Mouse (Mus musculus) left cerebral cortex, postnatal 10 days (tissue): ENCODE measurements around the gene Olfr12. TPM values are rescaled to one million over a fixed set of nuclear protein-coding genes. Genes with fewer than 3 reads are reported as not detected.
A peak's percentile ranks its signal among the peaks of the same experiment; 100 is the strongest.

ENCODE experiments used
- DNase-seq, 2 experiments: peaks; one replicate each; pipeline ENCODE4 v3.0.0; 2021 to 2022; ENCODE audit warnings: low spot score in 2 of 2, mixed read lengths in 1 of 2; ENCODE audit errors: extremely low spot score in 1 of 2
- intact Hi-C: fragments of 180-260 bp; cut with DNase I; formaldehyde crosslinking; loops from one replicate; pipeline ENCODE4 v1.15.1; 2025
- total RNA-seq, 2 experiments: library from RNA; stranded (reverse); gene quantifications; 2 replicates each; pipeline ENCODE4 v1.2.3; 2021

Gene Olfr12
- total RNA-seq, 2 experiments from 2014 or later = not detected

DNA sequence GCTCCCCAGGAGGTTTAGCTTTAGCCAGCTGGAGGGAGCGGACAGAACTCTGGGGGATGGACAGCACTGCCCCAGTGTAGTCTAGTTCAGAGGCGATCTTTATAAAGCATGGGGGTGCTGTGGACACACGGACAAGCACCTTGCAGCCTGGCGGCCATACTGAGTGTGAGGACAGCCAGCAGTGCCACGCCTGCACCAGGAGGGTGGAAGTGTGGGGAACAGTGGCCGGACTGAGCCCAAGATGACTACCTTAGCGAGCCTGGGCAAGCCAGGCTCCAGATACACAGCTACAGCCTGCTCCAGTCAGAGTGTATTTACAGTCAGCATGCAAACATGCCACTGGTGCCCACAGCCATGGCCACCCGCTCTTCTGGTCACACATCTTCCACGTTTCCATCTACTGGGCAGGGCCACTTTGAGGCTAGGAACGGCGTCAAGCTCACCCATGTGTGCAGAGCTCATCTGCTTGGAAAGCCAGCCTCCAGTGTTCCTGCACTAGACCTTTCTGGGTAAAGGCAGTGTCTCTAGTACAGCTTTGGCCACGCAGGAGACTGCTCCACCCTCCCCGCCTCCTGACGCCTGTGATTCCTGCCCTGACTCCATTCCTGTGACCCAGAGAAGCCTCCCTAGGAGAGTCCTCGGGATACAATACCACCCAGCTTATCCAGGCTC, 20.0 kb downstream of the Olfr12 start:
- intact Hi-C loops = no loop called here
- no peak for DNase-seq

DNA sequence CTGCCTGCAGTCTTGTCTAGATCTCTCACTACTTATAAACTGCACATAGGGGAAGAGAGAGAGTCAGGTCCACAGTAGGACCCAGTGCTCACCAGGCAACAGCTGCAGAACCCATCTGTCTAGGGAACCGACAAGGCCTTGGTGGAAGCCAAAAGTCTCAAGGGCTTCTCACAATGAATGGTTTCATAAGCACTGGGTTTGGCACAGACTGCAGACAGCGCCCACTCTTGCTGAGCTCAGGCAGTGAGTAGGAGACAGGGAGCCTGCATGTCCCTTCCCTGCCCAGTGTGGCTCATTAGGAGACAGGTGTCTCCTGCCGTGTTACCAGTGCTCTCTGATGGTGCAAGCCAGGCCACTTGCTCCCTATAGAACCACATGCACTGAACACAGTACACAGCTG, 20.6 kb downstream of the Olfr12 start:
- intact Hi-C loops = no loop called here

DNA sequence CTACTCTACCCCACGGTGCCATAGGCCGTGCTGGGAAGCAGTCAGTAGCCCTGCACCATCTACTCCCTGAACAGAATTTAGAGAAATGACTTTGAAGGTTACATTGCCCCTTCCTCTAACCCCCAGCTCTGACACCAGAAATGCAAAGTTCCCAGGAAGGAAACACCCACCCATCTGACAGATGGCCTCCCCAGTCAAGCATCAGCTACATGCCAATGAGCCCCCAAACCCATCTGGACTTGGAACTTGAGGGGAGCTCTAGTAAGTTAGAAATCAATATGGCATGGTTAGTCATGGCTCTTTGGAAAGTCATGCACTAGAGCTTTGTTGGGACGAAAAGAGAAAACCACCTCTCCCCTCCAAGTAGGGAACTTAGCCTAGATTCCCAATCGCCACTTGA, 21.1 kb downstream of the Olfr12 start:
- intact Hi-C loops = no loop called here
- no peak for DNase-seq

More for the DNA sequence above, 20.6 kb downstream of the Olfr12 start:
- DNase-seq = no peak

DNA sequence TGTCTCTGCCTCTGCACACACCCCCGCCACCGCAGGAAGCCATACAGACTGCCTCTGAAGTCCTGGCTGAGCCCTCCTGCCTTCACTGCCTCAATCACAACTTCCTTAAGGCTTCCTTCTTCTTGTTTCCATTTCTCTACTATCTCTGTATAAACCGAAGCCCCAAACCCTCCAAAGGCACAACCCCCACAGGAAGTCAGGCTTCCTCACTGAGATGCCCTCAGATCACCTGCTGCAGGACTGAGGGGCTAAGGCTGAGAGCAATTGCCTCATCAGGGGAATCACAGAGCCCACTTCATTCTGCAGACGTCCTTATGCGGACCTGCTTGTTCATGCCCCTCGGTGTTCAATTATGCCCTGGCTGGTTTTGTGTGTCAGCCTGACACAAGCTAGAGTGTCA, 22.8 kb downstream of the Olfr12 start:
- intact Hi-C loops = no loop called here
- peak in 1 of 2 experiments; percentile 14 for DNase-seq

DNA sequence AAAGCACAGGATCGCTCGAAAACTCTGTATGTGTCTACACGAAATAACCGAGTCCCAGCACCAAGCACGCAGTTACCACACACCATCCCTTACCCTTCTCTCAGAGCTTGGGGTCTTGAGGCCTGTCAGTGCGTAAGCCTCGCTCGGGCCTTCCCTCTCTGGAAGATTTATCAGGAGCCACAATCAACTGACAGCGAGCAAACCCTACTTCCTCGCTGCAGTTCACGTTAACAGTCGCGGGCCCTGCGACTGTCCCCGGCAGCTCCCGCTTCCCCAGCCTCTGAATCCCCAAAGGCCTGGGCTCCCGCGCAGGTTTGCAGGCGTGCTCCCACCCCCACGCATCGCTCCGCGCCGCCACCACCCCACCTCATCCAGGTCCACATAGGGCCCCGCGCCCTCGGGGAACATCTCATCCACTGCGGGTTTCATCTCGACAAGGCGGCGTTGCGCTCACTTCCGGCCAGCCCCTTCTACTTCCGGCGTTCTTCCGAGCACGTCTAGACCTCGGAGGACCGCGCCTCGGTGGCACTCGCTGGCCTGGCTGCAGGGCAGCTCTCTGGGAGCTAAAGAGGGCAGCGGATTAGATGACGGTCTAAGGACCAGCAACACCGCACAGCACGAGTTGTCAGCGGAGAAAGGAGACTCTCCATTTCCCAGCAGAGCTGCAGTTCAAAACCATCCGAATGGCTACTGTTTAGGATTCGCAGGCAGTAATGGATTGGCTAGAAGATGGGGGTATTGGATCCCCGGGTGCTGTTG, 24.1 kb downstream of the Olfr12 start, which contains the start of gene Cops9:
Cops9 (minus strand) TSS at position 472 of the 759 bp plus-strand sequence.
- intact Hi-C loops = no loop called here
- DNase-seq = peak; percentile 87 to 92

DNA sequence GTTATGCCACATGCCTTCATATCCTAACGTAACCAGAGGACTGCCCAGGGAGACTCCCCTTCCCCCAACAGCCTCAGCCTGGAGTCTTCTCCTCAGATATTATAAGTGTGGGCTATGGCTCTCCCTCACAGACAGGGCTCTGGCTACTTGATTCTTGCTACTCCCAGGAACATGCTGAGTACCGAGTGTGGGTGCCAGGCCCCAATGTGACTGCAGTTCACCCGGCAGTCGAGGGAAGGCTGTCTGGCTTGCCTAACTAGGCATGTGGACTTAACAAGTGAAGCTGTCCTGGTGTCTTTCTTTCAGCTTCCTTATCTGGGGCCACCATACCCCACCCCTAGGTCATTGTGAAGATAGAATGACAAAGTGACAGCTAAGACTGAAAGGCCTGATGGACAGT, 26.1 kb downstream of the Olfr12 start:
- peak in 1 of 2 experiments; percentile 16 for DNase-seq

DNA sequence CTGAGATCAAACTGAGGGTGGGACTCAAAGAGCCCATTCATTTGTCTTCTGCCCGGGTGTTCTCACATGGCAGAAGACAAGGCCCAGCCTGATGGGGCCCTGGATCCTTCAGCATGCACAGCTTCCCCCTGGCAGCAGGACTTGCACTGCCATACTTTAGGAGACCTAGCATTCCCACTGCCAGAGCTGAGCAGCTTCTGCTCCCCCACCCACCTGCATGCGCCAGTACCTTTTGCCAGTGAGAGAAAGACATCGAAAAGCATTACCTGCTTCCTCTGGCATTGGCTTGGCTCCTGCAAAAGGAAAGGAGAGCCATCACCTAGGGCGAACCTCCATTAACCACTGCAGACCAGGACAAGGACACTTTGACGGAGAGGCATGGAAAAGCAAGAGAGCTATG, 27.3 kb downstream of the Olfr12 start:
- intact Hi-C loops = loop anchor here (5.0 kb wide), 1 partner anchor 33 kb away; no protein-coding TSS in a partner anchor
- peak in 1 of 2 experiments; percentile 18 for DNase-seq

More for the DNA sequence above, 26.1 kb downstream of the Olfr12 start:
- intact Hi-C loops = no loop called here

DNA sequence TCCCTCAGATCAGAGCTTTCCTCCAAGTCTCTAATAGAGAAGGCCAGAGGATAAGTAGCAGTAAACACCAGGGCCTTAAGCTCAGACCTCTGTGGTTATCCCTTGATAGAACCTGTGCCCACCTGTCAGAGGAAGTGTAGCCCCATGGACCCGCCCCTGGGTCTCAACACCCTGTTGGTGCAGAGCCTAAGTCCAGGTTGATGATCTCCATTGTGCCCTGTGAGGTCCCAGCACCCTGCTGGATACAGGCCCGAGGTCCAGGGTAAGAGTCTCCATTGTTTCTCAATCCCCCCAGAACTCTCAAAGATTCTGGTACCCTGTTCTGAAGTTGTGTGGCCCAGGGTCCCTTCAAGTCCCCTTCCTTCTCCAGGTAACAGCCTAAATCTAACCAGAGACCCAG, 28.5 kb downstream of the Olfr12 start:
- peak in 1 of 2 experiments; percentile 7 for DNase-seq
- intact Hi-C loops = loop anchor here (5.0 kb wide), 1 partner anchor 34 kb away; no protein-coding TSS in a partner anchor

DNA sequence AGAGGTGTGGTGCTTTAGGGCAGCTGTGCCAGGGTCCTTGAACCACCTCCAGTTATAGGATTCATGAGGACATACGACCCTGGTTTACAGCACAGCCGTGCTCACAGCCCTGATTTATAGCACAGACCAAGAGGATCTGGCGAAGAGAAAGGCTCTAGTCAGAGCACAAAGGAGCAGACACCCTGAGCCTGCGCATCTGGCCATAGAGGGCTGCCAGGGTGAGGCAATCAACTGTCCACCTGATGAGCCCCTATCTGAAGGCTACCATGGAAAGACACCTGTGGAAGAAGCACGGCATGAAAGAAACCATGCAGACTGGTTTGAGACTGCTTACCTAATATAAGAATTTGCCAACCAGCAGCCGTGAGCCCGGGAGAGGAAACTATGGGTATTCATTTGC, 29.0 kb downstream of the Olfr12 start:
- intact Hi-C loops = loop anchor here (5.0 kb wide), 1 partner anchor 34 kb away; no protein-coding TSS in a partner anchor
- peak in 1 of 2 experiments; percentile 9 for DNase-seq

DNA sequence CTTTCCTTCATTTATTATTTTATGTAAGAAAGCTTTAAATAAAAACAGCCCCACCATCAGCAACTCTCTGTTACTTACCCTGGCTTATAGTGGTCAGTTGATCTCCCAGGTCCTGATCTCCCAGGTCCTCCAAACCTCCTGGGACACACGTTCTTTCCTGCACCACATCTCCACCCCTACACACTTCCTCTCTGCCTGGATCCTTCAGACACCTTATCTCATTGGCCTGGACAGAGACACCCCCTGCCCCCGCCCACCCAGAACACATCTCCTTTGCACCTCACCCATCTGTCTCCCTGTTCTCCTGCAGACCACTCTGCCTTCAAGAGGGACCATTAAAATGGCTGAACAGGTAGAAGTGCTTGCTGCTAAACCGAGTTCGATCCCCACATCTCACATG, 29.4 kb downstream of the Olfr12 start:
- DNase-seq = peak in 1 of 2 experiments; percentile 3
- intact Hi-C loops = loop anchor here (5.0 kb wide), 1 partner anchor 35 kb away; no protein-coding TSS in a partner anchor

DNA sequence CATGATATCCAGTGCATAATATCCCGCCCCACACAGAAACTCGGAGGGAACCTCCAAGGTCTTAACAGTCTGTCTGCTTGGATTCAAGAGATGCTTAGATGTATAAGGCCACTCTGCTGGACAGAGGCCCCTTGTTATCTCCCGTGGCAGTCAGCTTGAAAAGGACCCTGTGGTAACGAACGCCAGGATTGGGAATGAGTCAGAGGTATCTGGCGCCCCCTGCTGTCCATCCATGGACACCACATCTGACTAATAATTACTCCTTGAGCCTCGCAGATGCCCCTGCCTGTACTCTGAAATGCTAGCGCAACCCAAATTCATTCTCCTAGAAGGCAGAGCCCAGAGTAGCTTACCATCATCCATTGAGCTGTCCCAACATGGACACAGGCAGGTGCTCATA, 30.2 kb downstream of the Olfr12 start:
- peak; percentile 70 to 71 for DNase-seq
- intact Hi-C loops = loop anchor here (1.0 to 5.0 kb wide), 2 partner anchors 35 to 187 kb away; no protein-coding TSS in a partner anchor

DNA sequence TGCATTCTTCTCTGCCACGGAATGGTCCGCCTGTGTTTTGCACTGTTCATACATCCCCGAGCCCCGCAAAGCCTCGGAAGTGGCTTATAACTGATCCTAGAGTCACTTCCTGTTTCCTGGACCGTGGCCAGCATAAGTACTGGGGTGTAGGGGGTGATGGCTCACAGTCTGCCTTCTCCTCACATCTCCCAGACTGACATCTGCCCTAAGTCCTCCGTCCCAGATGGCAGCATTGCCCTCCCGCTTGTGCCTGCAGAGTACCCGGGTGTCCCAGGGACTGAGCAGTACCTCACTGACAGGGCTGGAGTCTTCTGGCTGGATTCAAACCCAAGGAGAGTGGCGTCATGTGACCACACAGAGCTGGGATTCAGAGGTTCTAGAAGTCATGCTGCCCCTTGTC, 30.6 kb downstream of the Olfr12 start:
- peak in 1 of 2 experiments; percentile 27 for DNase-seq
- intact Hi-C loops = loop anchor here (1.0 to 5.0 kb wide), 2 partner anchors 36 to 186 kb away; no protein-coding TSS in a partner anchor

DNA sequence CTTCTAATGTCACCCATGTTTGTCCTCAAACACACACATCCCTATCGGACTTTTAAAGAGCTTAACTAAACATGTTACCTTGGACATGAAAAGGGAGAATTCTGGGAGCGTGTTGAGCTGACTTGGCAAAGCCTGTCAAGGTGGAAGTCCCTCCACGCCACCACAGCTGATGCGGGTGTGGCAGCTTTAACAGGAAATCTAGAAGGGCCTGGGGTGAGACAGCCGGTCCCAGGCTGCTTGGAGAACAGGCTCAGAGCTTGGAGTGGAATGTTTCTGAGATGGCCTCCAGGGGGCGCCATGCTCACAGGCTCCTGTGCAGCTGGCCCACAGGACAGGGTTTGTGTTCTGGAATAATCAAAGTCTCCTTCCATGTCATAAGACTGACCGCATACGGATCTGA, 31.1 kb downstream of the Olfr12 start, which contains the start of gene Otos:
Otos (minus strand) TSS at position 169 of the 400 bp plus-strand sequence.
- DNase-seq = peak; percentile 53 to 83
- intact Hi-C loops = loop anchor here (1.0 to 5.0 kb wide), 2 partner anchors 36 to 186 kb away; no protein-coding TSS in a partner anchor

DNA sequence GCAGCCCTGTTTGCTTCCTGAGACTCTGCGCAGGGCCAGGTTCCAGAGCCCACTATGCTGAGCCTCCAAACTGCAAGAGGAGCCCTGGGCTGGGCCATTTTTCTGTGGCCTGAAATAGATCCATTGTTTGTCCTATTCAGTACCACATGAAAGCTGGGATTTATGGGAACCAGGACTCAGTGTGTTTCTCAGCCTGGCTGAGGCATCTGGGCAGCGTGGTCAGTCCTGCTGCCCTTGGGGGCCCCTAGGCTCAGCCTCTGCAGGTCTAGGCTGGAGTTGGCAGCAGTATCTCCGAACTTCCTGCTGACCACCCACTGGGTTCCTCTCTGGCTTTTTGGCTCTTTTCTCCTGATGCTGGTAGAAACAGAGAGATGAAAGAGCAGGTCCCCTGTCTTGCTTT, 33.9 kb downstream of the Olfr12 start:
- intact Hi-C loops = no loop called here

DNA sequence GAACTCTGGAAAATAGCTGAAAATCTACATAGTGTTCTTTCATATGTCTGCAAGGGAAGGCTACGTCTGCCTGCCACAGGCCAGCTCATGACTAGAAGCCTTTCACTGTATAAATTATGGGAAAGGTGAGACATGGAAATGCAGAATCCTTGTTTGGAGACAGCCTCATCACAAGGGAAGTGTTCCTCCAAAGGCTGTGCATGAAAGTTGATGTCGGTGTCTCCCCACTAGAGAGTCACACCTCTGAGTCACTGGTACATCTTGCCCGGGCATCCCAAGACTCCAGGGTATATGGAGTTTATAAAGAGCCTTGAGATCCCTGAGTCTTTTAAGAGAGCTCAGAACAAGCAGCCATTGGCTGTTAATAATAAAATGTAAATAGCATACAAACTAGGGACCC, 35.6 kb downstream of the Olfr12 start:
- DNase-seq = no peak
- intact Hi-C loops = no loop called here

More for the DNA sequence above, 33.9 kb downstream of the Olfr12 start:
- peak in 1 of 2 experiments; percentile 45 for DNase-seq

DNA sequence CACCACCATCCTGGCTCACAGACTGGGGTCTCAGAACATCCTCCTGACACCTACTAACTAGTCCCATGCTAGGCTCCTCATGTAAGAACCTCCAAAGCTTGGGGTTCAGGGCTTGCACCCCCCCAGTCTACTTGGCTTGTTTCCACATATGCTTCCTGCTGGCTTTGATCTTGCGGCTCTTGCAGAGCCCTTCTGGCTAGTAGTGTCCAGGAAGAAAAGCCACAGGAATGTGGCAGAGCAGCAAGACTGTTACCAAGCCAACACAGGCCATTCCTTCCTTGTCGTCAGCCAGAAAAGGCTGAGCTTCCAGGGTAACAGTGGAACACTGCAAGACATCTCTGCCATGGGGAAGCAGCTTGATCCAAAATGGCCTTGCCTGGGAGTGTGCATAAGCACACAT, 37.1 kb downstream of the Olfr12 start:
- no peak for DNase-seq

DNA sequence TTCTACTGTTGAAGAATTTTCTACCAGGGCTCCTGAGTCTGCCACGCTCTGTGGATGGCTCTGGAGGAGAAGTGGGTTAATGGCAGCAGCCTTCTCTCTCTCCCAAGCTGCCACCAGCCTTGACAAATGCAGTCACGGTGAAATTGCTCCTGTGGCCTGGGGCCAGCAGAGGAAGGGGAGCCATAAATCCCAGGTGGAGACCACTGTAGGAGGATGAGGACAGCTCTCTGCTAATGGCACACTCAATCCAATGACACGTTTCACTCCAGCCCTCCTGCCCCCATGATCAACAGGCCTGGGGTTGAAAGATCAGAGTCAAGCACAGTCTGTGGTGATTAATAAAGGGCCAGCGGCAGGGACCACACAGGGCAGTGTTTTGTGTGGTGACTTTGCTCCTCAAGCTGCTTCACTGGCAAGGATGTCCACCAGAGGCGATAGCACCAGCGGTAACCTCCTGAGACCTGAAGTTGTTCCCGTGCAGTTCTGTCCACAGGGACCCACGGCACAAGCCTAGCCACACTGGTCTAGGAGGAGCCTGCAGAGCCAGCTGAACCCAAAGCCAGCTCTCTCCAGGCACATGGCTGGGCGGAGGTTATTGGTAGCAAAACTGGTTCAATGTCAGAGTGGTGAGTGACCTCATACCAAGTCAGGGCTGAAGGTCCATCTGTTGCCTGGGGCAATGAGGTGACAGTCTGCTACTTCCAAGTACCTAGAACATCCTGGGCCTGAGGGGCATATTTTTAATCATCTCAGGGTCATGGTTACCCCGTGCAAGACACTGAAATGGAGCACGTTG, 39.6 kb downstream of the Olfr12 start:
- intact Hi-C loops = no loop called here
- DNase-seq = no peak

More for the DNA sequence above, 37.1 kb downstream of the Olfr12 start:
- intact Hi-C loops = no loop called here

DNA sequence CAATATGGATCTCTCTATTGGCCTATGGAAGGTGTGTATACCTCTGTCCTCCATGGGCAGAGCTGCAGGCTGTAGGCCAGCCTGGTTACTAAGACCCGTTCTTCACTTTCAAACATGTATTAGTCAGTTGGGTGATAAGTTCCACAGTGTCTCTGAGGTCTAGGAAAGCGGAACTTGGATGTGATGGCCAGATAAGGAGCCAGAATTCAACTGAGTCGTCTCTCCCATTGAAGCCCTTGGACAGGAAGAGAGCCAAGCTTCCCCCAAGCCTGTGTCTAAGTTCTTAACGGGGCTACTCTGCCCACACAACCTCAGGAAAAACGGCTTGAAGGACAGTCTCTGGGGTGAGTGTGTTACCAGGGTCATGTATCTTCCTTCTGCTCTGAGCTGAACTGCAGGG, 41.8 kb downstream of the Olfr12 start:
- no peak for DNase-seq
- intact Hi-C loops = no loop called here

DNA sequence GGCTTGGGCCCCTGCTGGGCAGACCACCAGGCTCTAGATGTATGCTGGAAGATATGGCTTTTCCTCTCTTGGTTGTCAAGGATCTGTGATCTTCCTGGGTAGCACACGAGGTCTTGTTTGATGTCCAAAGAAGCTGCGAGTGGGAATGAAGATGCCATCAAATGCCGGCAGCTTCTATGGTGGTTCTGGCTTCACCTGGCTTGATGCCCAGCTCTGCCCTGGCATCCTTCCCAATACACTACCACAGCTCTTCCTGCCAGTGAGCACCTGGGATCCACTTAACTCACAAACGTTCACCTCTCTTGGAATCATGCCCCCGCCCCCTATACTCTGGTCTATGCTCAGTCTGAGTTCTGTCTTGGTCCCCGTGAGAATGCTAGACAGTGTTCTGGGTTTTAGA, 49.5 kb downstream of the Olfr12 start:
- intact Hi-C loops = no loop called here
- no peak for DNase-seq
